Mouse (Mus musculus) heart, postnatal 0 days (tissue): Measurements from ENCODE around the gene Abl2. TPM values are rescaled to one million over a fixed set of nuclear protein-coding genes. Genes with fewer than 3 reads are reported as not detected.

Experiments
- ATAC-seq: fragments of 200-750 bp; cut with Nextera tagmentation; 2 replicates; pipeline ENCODE4 v1.8.0; 2017; ENCODE audit warnings: low read depth, moderate number of reproducible peaks, moderate library complexity; ENCODE audit not compliant: insufficient read depth
- DNase-seq: peaks from one replicate; pipeline ENCODE4 v3.0.0-alpha.2; 2016; ENCODE audit warnings: low spot score
- H3K27ac ChIP-seq: fragments of 300-500 bp; sonication (generic); 2 replicates; pipeline ENCODE4 v1.5.1; 2014; ENCODE audit warnings: low read depth, mild to moderate bottlenecking
- H3K27me3 ChIP-seq: fragments of 300-500 bp; sonication (generic); 2 replicates; pipeline ENCODE4 v1.6.1; 2014; ENCODE audit warnings: low read length, mixed read lengths; ENCODE audit not compliant: control insufficient read depth, insufficient read depth
- H3K36me3 ChIP-seq: fragments of 300-500 bp; sonication (generic); replicated peaks from 2 replicates; pipeline ENCODE4 v1.6.1; 2014; ENCODE audit warnings: low read length, mixed read lengths; ENCODE audit not compliant: control insufficient read depth, insufficient read depth
- H3K4me1 ChIP-seq: fragments of 300-500 bp; sonication (generic); 2 replicates; pipeline ENCODE4 v1.6.1; 2014; ENCODE audit warnings: antibody characterized with exemption; ENCODE audit not compliant: control insufficient read depth, insufficient read depth
- H3K4me2 ChIP-seq: fragments of 300-500 bp; sonication (generic); 2 replicates; pipeline ENCODE4 v1.6.1; 2014; ENCODE audit warnings: low read depth, mild to moderate bottlenecking, low read length, moderate library complexity
- H3K4me3 ChIP-seq: fragments of 300-500 bp; sonication (generic); 2 replicates; pipeline ENCODE4 v1.5.1; 2014; ENCODE audit warnings: low read depth, low read length
- H3K9ac ChIP-seq: fragments of 300-500 bp; sonication (generic); replicated peaks from 2 replicates; pipeline ENCODE4 v1.6.1; 2014; ENCODE audit warnings: low read depth, low read length, mixed read lengths
- H3K9me3 ChIP-seq: fragments of 300-500 bp; sonication (generic); replicated peaks from 2 replicates; pipeline ENCODE4 v1.6.1; 2016; ENCODE audit warnings: low read length; ENCODE audit not compliant: control insufficient read depth
- CTCF ChIP-seq: IDR thresholded peaks from 2 replicates; pipeline ENCODE4 v1.5.1; 2016; ENCODE audit warnings: antibody characterized with exemption, control low read depth, low read depth
- EP300 ChIP-seq: IDR thresholded peaks from 2 replicates; pipeline ENCODE4 v1.6.1; 2016; ENCODE audit warnings: antibody characterized with exemption, low read depth
- WGBS: fragments of 180-500 bp; shearing (Covaris S2); extraction: QIAGEN DNeasy Blood & Tissue Kit; methylation state at CpG from one replicate; pipeline ENCODE4 v1.1.7; 2014; 5-methylcytosine and 5-hydroxymethylcytosine counted together
- polyA plus RNA-seq: library from polyadenylated mRNA; unstranded; fragments of >200 nt; fragmentation: Nextera tagmentation; extraction: Ambion mirVana; gene quantifications from 2 replicates; pipeline ENCODE4 v1.2.1, GENCODE M21; 2015
- total RNA-seq: library from RNA; depleted of rRNA; stranded (reverse); fragments of >200 nt; gene quantifications from 2 replicates; pipeline ENCODE4 v1.2.3, GENCODE M21; 2014; ENCODE audit warnings: low replicate concordance

Abl2 gene
- total and polyA plus RNA-seq, 2 experiments from 2014 or later = 2.0 to 12.9 TPM

DNA sequence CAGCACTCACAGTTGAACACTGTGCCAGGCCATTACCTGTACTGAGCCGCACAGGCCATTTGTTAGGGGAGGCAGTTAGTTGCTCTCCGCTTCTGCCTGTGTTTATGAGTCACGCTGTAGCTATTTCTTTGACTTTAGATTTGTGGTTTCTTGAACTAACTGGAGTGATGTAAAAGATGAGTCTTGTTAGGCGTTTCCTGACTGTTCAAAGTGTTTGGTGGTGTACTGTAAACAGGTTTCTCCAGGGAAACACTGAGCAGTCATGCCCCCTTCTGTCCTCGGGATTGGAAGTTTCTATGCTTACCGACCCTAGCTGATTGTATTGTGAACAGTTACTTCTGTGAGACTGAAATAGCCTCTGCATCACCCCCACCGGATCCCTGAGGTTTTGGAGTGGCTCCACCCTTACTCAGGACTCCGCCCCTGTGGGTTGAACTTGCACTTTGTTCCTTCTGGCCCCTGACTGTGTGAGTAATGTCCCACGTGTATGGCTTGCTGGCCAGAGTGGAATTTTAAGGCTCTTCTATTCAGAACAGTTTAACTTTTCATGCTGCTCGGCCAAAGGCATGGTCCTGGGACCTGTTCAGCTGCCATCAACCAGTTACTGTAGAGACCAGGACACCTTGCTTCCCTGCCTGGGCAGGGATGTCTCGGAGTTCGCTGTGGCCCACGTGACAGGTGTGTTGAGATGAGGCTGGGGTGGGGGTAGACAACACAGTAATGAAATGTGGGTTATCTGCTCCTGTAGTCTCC lies 57.0 kb downstream of the Abl2 start:
- peak; percentile 93 for DNase-seq
- H3K36me3 ChIP-seq = no peaks in the 10 kb centered on the region
- peak overlapping the region; percentile 21; the same call in 1 of the 2 replicates for H3K9ac ChIP-seq
- H3K4me2 ChIP-seq = peak overlapping the region; percentile 62
- no peaks in the 10 kb centered on the region for H3K9me3 ChIP-seq
- no peaks in the 10 kb centered on the region for H3K27me3 ChIP-seq
- peak overlapping the region; percentile 78 for H3K27ac ChIP-seq
- ATAC-seq = peak; percentile 92
- peak overlapping the region; percentile 34 for H3K4me3 ChIP-seq
- 10% methylated on average over 13 of the region's 13 CpGs for WGBS
- TF ChIP-seq CTCF (no peak), EP300 (no peak)
- peaks cover 37% of the 10 kb centered on the region for H3K4me1 ChIP-seq

DNA sequence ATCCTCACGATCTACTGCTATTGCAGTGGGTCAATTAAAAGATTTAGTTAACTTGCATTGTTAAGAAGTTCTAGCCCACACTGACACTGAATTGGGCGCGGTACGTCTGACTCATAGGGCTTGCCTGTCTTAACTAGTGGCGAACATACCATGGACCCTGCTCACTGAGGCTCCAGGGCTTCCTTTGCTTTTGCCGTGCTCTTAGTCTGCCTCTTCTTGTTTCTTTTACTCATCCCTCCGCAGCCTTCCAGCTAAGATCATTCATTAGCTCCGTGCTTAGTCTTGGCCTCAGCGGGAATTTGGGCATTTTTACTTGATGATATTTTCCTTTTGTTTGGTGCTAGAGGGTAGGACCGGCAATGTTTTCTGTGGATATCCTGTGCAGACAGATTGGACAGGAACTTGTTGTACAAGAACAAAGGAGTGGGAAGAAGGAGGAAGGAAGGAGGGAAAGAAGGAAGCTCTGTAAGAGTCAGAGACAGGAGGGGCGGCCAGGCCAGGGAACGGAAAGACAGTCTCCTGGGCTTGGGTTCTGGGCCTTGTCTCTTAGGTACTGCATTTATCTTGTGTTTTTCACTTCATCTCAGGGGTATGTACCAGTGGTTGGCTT lies 58.5 kb downstream of the Abl2 start:
- H3K27me3 ChIP-seq = no peaks in the 10 kb centered on the region
- DNase-seq (peak; percentile 51), ATAC-seq (no peak)
- H3K4me3 ChIP-seq = no peak overlapping the region
- peak overlapping the region; percentile 58 for H3K27ac ChIP-seq
- H3K9me3 ChIP-seq = no peaks in the 10 kb centered on the region
- no peak overlapping the region for H3K9ac ChIP-seq
- TF ChIP-seq CTCF (no peak), EP300 (no peak)
- peaks cover 37% of the 10 kb centered on the region for H3K4me1 ChIP-seq
- H3K36me3 ChIP-seq = no peaks in the 10 kb centered on the region
- 52% methylated on average over 12 of the region's 12 CpGs for WGBS
- H3K4me2 ChIP-seq = peak overlapping the region; percentile 37

DNA sequence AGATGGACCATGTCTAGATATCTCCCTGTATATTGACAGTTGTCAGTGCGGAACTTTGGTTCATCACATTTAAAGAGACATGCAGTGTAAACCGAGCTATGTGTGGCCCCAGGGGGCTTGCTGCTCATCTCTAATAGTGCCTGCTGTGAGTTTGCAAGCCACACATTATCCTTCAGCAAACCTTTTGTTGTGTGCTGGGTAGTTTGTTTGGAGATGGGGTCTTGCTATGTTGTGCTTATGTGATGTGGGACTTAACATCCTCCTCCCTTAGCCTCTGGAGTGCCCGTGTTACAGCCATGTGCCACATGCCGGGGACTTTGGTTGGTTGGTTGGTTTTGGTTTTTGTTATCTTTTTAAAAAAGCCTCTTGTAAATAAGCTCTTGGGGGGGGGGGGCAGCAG lies 59.2 kb downstream of the Abl2 start:
- WGBS = 63% methylated on average over 4 of the region's 4 CpGs
- H3K27ac ChIP-seq = peak overlapping the region; percentile 58
- no peak for TF ChIP-seq CTCF
- TF ChIP-seq EP300 = no peak
- H3K9ac ChIP-seq = no peak overlapping the region
- 0 out of 2 replicates have a peak, but pooled peaks cover 4% of the 10 kb centered on the region for H3K36me3 ChIP-seq
- no peak for DNase-seq
- H3K4me1 ChIP-seq = peaks cover 37% of the 10 kb centered on the region
- peak overlapping the region; percentile 37 for H3K4me2 ChIP-seq
- no peak overlapping the region for H3K4me3 ChIP-seq
- ATAC-seq = no peak
- no peaks in the 10 kb centered on the region for H3K27me3 ChIP-seq
- H3K9me3 ChIP-seq = no peaks in the 10 kb centered on the region

DNA sequence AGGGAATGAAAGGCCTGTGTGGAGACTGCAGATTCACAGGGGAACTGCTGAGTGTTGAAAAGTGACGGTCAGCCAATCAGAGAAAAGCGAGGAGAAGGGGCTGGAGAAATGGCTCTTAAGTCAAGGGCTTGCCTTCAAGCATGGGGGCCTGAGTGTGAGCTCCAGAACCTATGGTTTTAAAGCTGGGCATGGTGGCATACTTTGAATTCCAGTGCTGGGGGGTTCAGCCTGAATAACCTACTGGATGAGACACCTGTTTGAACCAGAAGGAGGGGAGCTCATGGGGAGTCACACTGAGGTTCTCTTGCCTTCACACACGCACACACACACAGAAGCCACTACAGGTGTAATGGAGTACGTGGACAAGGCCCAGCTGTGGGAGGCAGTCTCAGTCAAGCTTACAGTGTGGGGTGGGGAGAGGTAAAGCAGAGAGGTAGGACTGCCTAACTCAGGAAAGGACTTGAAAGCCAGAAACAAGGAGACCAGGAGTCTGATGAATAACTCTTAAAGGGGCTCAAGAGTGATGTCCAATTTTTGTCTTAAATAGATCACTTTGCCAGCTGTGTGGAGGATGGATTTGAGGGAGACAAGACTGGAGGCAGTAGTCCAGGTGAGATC lies 61.8 kb downstream of the Abl2 start:
- Histone ChIP-seq H3K9me3 (no peaks in the 10 kb centered on the region), H3K4me1 (peaks cover 21% of the 10 kb centered on the region), H3K27me3 (no peaks in the 10 kb centered on the region), H3K27ac (no peak overlapping the region), H3K9ac (no peak overlapping the region), H3K4me3 (no peak overlapping the region), H3K36me3 (0 out of 2 replicates have a peak, but pooled peaks cover 10% of the 10 kb centered on the region), H3K4me2 (no peak overlapping the region)
- ATAC-seq (no peak), DNase-seq (no peak)
- TF ChIP-seq EP300 (no peak), CTCF (no peak)
- WGBS = 60% methylated on average over 4 of the region's 4 CpGs

DNA sequence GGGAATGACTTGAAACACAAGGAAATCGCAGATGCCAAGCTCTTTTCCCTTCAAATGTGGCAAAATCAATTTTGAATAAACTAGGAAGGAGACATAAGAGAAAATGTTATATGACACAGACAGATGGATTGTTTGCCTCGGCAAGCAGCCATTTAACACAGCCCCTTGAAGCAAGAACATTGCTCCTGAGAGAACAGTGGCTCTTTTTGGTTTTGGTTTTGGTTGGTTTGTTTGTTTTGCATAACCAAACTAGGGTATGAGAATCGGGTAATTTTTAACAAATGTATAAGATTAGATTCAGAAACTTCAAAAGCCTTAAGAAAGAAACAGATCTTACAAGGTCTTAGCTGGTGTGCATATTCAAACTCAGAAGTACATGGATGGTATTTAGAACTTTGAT lies 62.4 kb downstream of the Abl2 start:
- H3K4me2 ChIP-seq = no peak overlapping the region
- no peak overlapping the region for H3K4me3 ChIP-seq
- peaks cover 14% of the 10 kb centered on the region for H3K36me3 ChIP-seq
- H3K9me3 ChIP-seq = no peaks in the 10 kb centered on the region
- H3K27ac ChIP-seq = no peak overlapping the region
- 84% methylated on average over 3 of the region's 3 CpGs for WGBS
- ATAC-seq (no peak), DNase-seq (no peak)
- no peaks in the 10 kb centered on the region for H3K27me3 ChIP-seq
- H3K4me1 ChIP-seq = peaks cover 16% of the 10 kb centered on the region
- no peak overlapping the region for H3K9ac ChIP-seq
- TF ChIP-seq CTCF (no peak), EP300 (no peak)
